In the genomic region with DNA sequence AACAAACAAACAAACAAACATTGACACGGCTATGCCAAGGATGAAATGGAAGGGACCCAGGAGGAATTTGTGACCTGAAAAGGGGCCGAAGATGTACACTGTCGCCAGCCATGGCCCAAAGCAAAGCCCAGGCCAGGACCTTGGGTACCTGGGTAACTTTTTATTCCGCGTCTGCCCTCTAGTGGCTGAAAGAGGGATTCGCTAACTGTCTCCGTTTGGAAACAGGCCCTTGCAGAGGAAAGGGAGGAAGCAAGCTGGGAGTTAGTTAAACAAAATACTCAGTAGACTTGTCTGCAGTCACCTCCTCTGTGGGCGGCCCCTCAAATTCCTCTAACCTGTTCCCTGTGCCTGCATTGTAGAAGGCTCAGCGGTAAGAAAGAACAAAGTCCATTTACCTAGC, we compare ENCODE assay signal across 9 mouse cellular contexts.
DNase-seq lines count a peak whose midpoint lies in the region; ATAC-seq and TF ChIP-seq lines count a peak whose summit lies in the region.
"Had no signal": no experiment of that assay in that cellular context is flagged by ENCODE, and none has a peak within 500 bp of the region (broad histone marks: within the 10 kb centered on the region; RNA-seq: fewer than 3 reads in every experiment).

No protein-coding gene starts in this region.

- H3K36me3 ChIP-seq in liver, embryonic 14.5 days (replicated peaks; ENCODE audit: control insufficient read depth, insufficient read depth, low read depth), result no peaks in the 10 kb centered on the region
- H3K36me3 ChIP-seq: heart, embryonic 15.5 days had no signal

- peak; percentile 40 for ATAC-seq in activated CD4-positive, CD25-positive, alpha-beta regulatory T cell, adult 4 months
- ATAC-seq in granulocyte monocyte progenitor cell, adult 5-6 weeks (replicated peaks; ENCODE audit: poor library complexity, severe bottlenecking), result peak; percentile 69
- no peak for ATAC-seq in liver, embryonic 14.5 days (ENCODE audit: insufficient read depth)

- no peaks in the 10 kb centered on the region for H3K27me3 ChIP-seq in liver, embryonic 14.5 days (ENCODE audit: control insufficient read depth, insufficient read depth, low read length)
- H3K27me3 ChIP-seq: heart, embryonic 15.5 days had no signal

- no peak overlapping the region for H3K4me2 ChIP-seq in liver, embryonic 14.5 days (ENCODE audit: low read depth)
- H3K4me2 ChIP-seq: heart, embryonic 15.5 days had no signal

- TF ChIP-seq POLR2A in cortical plate, adult 2 months (IDR thresholded peaks at IDR 0.05; ENCODE audit: extremely low read depth, insufficient read depth, low read length), result no peak

- no peaks in the 10 kb centered on the region for H3K4me1 ChIP-seq in cortical plate, adult 2 months (ENCODE audit: control insufficient read depth, insufficient read depth, low read length)
- H3K4me1 ChIP-seq in liver, embryonic 14.5 days (replicated peaks; ENCODE audit: control insufficient read depth in 2 of 2, insufficient read depth in 2 of 2, low read length in 1 of 2), result 0 out of 4 replicates have a peak, but pooled peaks cover 0 to 2% of the 10 kb centered on the region in 2 experiments

- 13% methylated on average over 9 of the region's 9 CpGs for WGBS in liver, embryonic 14.5 days (ENCODE audit: insufficient replicate concordance)

- TF ChIP-seq EP300 in liver, embryonic 14.5 days (IDR thresholded peaks at IDR 0.05; ENCODE audit: low read depth), result no peak

- no peak overlapping the region for H3K27ac ChIP-seq in cortical plate, adult 2 months (ENCODE audit: insufficient read depth, low read length)
- H3K27ac ChIP-seq in liver, embryonic 14.5 days, result no peak overlapping the region
- H3K27ac ChIP-seq: heart, embryonic 15.5 days had no signal

- H3K4me3 ChIP-seq in cortical plate, adult 2 months (ENCODE audit: insufficient read depth, low read length), result no peak overlapping the region
- no peak overlapping the region for H3K4me3 ChIP-seq in liver, embryonic 14.5 days (ENCODE audit: insufficient read depth in 1 of 2, low read depth in 2 of 2, low read length in 2 of 2)
- H3K4me3 ChIP-seq: heart, embryonic 15.5 days had no signal

- no peaks in the 10 kb centered on the region for H3K9me3 ChIP-seq in liver, embryonic 14.5 days (ENCODE audit: control insufficient read depth, low read length)
- H3K9me3 ChIP-seq: heart, embryonic 15.5 days had no signal

- H3K9ac ChIP-seq in liver, embryonic 14.5 days (replicated peaks), result no peak overlapping the region
- H3K9ac ChIP-seq: heart, embryonic 15.5 days had no signal

- TF ChIP-seq CTCF in cortical plate, adult 2 months (IDR thresholded peaks at IDR 0.05; ENCODE audit: extremely low read depth, insufficient read depth, low read length), result peak; percentile 73
- TF ChIP-seq CTCF in liver, embryonic 14.5 days (IDR thresholded peaks at IDR 0.05; ENCODE audit: low read depth), result peak; percentile 76

- DNase-seq in CD4-positive, CD25-positive, alpha-beta regulatory T cell, adult 2 months (ENCODE audit: low read depth, low spot score), result peak; percentile 65
- peak; percentile 79 for DNase-seq in kidney, postnatal 14 days
- DNase-seq in liver, embryonic 14.5 days (ENCODE audit: low read depth in 3 of 3, low spot score in 3 of 3), result peak; percentile 20 to 23 (median 20)
- peak; percentile 71 for DNase-seq in ovary, postnatal 14 days (ENCODE audit: low spot score)
- DNase-seq in thymus, postnatal 4 days, result peak; percentile 76

Comparison
In these comparisons a context has a peak if more than half of its experiments do, and no peak if none do; other contexts are left out.
1. DNase-seq: peak in every context shown above with its lines; median percentile 79 in kidney, postnatal 14 days; 76 in thymus, postnatal 4 days; 71 in ovary, postnatal 14 days; 65 in CD4-positive, CD25-positive, alpha-beta regulatory T cell, adult 2 months; 20 in liver, embryonic 14.5 days.